Mouse (Mus musculus) limb, embryonic 14.5 days (tissue): ENCODE measurements at regions not wholly inside any gene's neighbourhood (a gene's known extent, or its start where the extent isn't known, plus 50 kb on each side); places are given as distances from the start of the nearest gene placed in this dataset.

Experiments used
- ATAC-seq: fragments of 200-750 bp; cut with Nextera tagmentation; 2 replicates; pipeline ENCODE4 v1.8.0; 2017; ENCODE audit warnings: low read depth, moderate number of reproducible peaks, moderate TSS enrichment; ENCODE audit not compliant: low FRiP score
- DNase-seq: peaks from one replicate; pipeline ENCODE4 v3.0.0-alpha.2; 2015; ENCODE audit warnings: low spot score
- H3K27ac ChIP-seq: fragments of 300-500 bp; sonication (generic); replicated peaks from 2 replicates; pipeline ENCODE4 v1.5.1; 2014; ENCODE audit warnings: low read depth, mild to moderate bottlenecking, low read length, moderate library complexity, mixed read lengths
- H3K27me3 ChIP-seq: fragments of 300-500 bp; sonication (generic); 2 replicates; pipeline ENCODE4 v1.6.1; 2014; ENCODE audit warnings: low read length, mixed read lengths; ENCODE audit not compliant: control insufficient read depth, insufficient read depth
- H3K36me3 ChIP-seq: fragments of 300-500 bp; sonication (generic); 2 replicates; pipeline ENCODE4 v1.6.1; 2014; ENCODE audit warnings: mild to moderate bottlenecking, low read length, moderate library complexity, mixed read lengths; ENCODE audit not compliant: control insufficient read depth, insufficient read depth
- H3K4me1 ChIP-seq: fragments of 300-500 bp; sonication (generic); 2 replicates; pipeline ENCODE4 v1.6.1; 2014; ENCODE audit warnings: antibody characterized with exemption, low read length, mixed read lengths; ENCODE audit not compliant: control insufficient read depth, insufficient read depth
- H3K4me2 ChIP-seq: fragments of 300-500 bp; sonication (generic); replicated peaks from 2 replicates; pipeline ENCODE4 v1.6.1; 2014; ENCODE audit warnings: low read depth, mild to moderate bottlenecking, low read length, moderate library complexity; ENCODE audit not compliant: severe bottlenecking
- H3K4me3 ChIP-seq: fragments of 300-500 bp; sonication (generic); replicated peaks from 2 replicates; pipeline ENCODE4 v1.5.1; 2014; ENCODE audit warnings: low read length
- H3K9ac ChIP-seq: fragments of 300-500 bp; sonication (generic); 2 replicates; pipeline ENCODE4 v1.6.1; 2014; ENCODE audit warnings: mild to moderate bottlenecking, low read depth, low read length, moderate library complexity; ENCODE audit not compliant: severe bottlenecking
- H3K9me3 ChIP-seq: fragments of 300-500 bp; sonication (generic); 2 replicates; pipeline ENCODE4 v1.6.1; 2016; ENCODE audit warnings: low read length; ENCODE audit not compliant: control insufficient read depth
- POLR2A ChIP-seq: fragments of 200-500 bp; IDR thresholded peaks from 2 replicates; pipeline ENCODE4 v1.8.0; 2012; ENCODE audit warnings: inconsistent platforms, mild to moderate bottlenecking, moderate library complexity, borderline replicate concordance; ENCODE audit not compliant: insufficient read depth, insufficient read length; ENCODE audit errors: extremely low read depth
- WGBS: fragments of 180-500 bp; shearing (Covaris S2); extraction: QIAGEN DNeasy Blood & Tissue Kit; methylation state at CpG from one replicate; pipeline ENCODE4 v1.1.7; 2014; 5-methylcytosine and 5-hydroxymethylcytosine counted together

DNA sequence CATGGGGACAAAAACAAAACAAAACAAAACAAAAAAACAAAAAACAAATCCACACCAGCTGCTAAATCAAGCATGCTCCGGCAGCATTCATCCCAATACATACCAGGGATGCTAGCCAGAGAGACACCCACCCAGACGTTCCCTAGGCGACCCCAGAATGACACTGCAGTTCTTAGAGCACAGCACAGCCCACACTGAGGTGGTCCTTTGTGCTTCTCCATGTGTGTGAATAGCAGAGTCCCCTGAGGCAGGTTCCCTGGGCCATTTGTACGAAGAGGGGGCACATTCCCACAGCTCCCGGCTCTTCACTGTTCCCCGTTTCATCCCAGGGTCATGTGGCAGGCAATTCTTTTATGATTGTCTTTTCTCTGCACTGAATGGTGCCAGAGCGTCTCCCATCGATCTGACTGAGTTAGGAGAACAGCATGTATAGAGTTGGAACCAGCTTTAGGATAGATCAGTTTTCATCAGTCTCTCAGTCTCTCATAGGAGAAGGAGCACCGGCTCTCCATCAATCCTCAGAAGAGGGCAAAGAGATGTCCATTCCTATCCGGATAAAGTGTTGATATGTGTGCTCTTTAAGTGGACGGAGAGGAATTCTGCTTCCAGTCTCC, 136.7 kb upstream of the Arl4c start:
- WGBS, result 60% methylated on average over 11 of the region's 11 CpGs
- Histone ChIP-seq H3K4me3 (no peak overlapping the region), H3K4me2 (no peak overlapping the region), H3K9me3 (no peaks in the 10 kb centered on the region), H3K9ac (no peak overlapping the region), H3K27ac (no peak overlapping the region), H3K4me1 (no peaks in the 10 kb centered on the region), H3K36me3 (no peaks in the 10 kb centered on the region), H3K27me3 (no peaks in the 10 kb centered on the region)
- no peak for ATAC-seq
- TF ChIP-seq POLR2A, result no peak
- no peak for DNase-seq

DNA sequence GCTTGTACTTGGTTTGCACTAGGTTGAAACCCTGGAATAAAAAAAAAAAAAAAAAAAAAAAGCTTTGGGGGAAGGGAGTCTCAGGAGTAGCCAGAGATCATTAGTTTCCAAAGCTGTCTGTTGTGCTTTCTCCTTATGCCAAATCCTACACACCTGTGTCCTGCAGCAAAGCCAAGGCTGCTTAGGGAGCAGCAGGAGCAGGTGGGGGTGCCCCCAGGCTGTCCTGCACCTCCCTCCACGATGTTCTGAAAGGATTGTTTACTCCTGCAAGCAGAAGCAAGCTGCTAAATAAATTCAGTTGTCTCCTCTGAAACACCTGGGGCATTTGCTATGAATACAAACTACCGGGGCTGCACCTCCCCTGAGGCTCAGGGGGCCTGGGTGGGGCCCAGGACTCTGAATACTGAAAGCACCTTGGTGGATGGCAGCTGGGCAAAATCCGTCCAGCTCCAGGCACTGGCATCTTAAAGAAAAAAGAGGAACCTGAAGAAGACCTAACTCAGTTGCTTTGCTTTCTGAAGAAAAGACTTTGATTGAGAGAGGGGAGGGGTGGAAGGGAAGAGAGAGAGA, 137.5 kb upstream of the Arl4c start:
- Histone ChIP-seq H3K4me1 (no peaks in the 10 kb centered on the region), H3K27ac (no peak overlapping the region), H3K36me3 (no peaks in the 10 kb centered on the region), H3K9ac (no peak overlapping the region), H3K27me3 (no peaks in the 10 kb centered on the region), H3K4me3 (no peak overlapping the region), H3K4me2 (no peak overlapping the region), H3K9me3 (no peaks in the 10 kb centered on the region)
- 25% methylated on average over 3 of the region's 3 CpGs for WGBS
- DNase-seq (no peak), ATAC-seq (no peak)
- TF ChIP-seq POLR2A, result no peak

DNA sequence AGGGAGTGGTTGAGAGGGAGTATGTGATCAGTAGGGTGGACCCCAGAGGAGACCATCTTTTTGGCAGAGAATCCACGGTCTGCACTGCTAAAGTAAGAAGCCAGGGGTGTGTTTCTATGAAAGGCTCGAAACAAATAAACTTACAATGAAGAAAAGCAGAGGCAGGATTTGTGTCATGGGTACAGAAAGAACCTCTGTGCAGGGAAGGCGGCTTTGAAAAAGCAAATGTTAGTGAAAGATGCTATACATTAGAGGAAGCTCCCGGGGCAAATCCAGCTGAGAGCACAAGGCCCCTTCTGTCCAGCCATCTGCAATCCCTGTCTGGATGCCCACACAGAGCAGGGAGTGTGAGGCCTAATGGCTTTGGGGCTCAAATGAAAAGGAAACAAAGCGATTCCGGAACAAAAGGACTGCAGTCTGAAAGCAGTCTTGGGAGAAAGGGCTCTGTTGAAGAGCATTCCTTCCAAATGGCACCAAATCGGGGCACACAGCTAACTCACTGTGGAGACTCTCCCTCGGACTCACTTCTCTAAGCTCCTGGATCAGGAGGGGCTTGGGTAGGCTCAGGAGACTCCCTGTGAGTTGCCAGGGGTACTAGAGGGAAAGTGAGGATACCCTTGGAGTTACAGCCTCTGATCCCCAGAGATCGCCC, 138.1 kb upstream of the Arl4c start:
- H3K4me2 ChIP-seq, result no peak overlapping the region

DNA sequence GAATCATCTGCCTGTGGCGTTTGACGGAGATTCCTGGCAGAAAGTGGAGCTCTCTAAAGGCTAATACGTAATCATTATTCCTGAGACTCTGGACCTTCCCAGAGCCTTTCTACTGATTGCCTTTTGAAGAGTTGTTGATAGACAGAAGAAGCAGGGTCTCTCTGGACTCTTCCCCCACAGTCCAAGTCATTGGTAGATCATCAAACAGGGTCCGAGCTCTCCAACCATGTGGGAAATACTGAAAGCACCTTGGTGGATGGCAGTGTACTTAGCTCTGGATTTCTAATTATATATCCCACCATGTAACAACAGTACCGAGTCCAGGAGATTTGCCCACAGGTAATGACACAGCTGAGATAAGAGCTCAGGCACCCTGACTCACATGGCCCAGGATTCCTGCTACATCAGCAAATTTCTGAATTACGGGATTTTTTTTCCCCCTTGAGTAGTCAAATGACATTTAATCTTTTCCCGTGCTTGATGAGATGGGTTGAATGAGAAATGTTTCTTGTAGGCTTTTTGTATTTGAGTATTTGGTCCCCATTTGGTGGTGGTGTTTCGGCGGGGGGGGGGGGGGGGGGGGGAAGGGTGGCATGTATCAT, 139.1 kb upstream of the Arl4c start:
- Histone ChIP-seq H3K9ac (no peak overlapping the region), H3K4me1 (no peaks in the 10 kb centered on the region), H3K27me3 (no peaks in the 10 kb centered on the region), H3K4me2 (no peak overlapping the region), H3K27ac (no peak overlapping the region), H3K9me3 (no peaks in the 10 kb centered on the region), H3K4me3 (no peak overlapping the region), H3K36me3 (no peaks in the 10 kb centered on the region)
- DNase-seq, result no peak
- TF ChIP-seq POLR2A, result no peak
- ATAC-seq, result no peak
- 81% methylated on average over 9 of the region's 9 CpGs for WGBS

More for the DNA sequence above, 138.1 kb upstream of the Arl4c start:
- Histone ChIP-seq H3K9ac (no peak overlapping the region), H3K4me3 (no peak overlapping the region), H3K4me1 (no peaks in the 10 kb centered on the region), H3K36me3 (no peaks in the 10 kb centered on the region), H3K27ac (0 out of 2 replicates have a peak overlapping the region, but pooled peaks have one; percentile 2), H3K27me3 (no peaks in the 10 kb centered on the region), H3K9me3 (no peaks in the 10 kb centered on the region)
- ATAC-seq (no peak), DNase-seq (peak; percentile 9)
- 65% methylated on average over 9 of the region's 9 CpGs for WGBS
- TF ChIP-seq POLR2A, result no peak

DNA sequence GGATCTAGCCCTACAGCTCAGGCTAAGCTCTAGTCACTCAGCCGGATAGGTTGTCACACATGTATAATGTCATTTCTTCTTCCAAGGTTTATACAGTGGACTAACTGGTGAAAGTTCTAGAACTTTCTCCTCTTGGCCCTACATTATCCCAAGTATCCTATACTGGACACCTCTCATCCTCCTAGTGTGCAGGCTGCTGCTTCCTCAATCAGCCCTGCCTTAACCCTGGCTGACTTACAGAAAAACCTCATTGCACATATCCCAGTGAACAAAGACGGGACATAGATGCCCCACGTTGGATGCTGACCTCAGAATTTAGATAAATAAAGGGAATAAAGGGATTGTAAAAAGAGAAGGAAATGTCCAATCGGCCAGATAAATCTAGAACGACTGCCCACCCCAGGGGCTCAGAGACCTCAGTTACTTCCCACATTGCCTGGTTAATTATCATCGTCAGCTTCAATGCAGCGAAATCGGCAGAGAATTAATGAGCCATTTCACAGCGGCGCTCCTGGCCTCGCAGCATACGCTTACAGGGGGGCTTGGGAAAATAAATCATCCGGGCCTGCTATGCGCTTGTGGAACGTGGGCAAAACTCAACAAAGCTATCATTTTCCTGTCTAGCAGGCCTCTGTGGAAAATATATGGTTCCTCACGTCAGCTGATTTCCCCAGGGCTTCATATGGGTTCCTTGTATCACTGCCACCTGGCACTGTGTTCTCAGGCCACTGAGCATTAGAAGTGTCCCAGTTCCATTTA, 145.5 kb upstream of the Arl4c start:
- no peak for TF ChIP-seq POLR2A
- Histone ChIP-seq H3K27ac (no peak overlapping the region), H3K4me1 (peaks cover 8% of the 10 kb centered on the region), H3K4me3 (no peak overlapping the region), H3K36me3 (no peaks in the 10 kb centered on the region), H3K9me3 (no peaks in the 10 kb centered on the region), H3K27me3 (no peaks in the 10 kb centered on the region), H3K4me2 (0 out of 2 replicates have a peak overlapping the region, but pooled peaks have one; percentile 17), H3K9ac (no peak overlapping the region)
- DNase-seq, result peak; percentile 52
- ATAC-seq, result no peak
- WGBS, result 29% methylated on average over 16 of the region's 16 CpGs
